Mouse (Mus musculus): ENCODE data around the gene Srsf7.
A peak's percentile ranks its signal among the peaks of the same experiment; 100 is the strongest.
"Not testable (repeated sequence)": the region's sequence is repeated elsewhere in the genome, so short reads cannot be mapped to it uniquely, and the experiment has no call there.

Gene Srsf7

GRCm38 (mm10) chr17:80206671-80207581, at the start of gene Srsf7, which contains the start of gene Ttc39d:
Gene Srsf7 (minus strand): TSS chr17:80207307.
Gene Ttc39d (plus strand): TSS chr17:80207460.
- peak; percentile 95 for DNase-seq (ENCODE audit: low read depth)

- DNase-seq (ENCODE audit: low read depth), result no peak
Measured at GRCm38 (mm10) chr17:80255208-80255607, 48.1 kb upstream of the Srsf7 start.

GRCm38 (mm10) chr17:80254421-80254820, 47.3 kb upstream of the Srsf7 start:
- no peak for DNase-seq (ENCODE audit: low read depth)

- no peak for DNase-seq (ENCODE audit: low read depth)
Measured at GRCm38 (mm10) chr17:80252757-80253525, 45.8 kb upstream of the Srsf7 start.

- no peak for DNase-seq (ENCODE audit: low read depth)
Measured at GRCm38 (mm10) chr17:80243116-80243515, 36.0 kb upstream of the Srsf7 start.

GRCm38 (mm10) chr17:80241594-80241993, 34.5 kb upstream of the Srsf7 start:
- DNase-seq (ENCODE audit: low read depth), result no peak

- no peak for DNase-seq (ENCODE audit: low read depth)
Measured at GRCm38 (mm10) chr17:80237475-80237874, 30.4 kb upstream of the Srsf7 start.

GRCm38 (mm10) chr17:80236805-80237204, 29.7 kb upstream of the Srsf7 start:
- DNase-seq (ENCODE audit: low read depth), result no peak

GRCm38 (mm10) chr17:80235477-80235876, 28.4 kb upstream of the Srsf7 start:
- DNase-seq (ENCODE audit: low read depth), result no peak

- DNase-seq (ENCODE audit: low read depth), result no peak
Measured at GRCm38 (mm10) chr17:80234376-80234775, 27.3 kb upstream of the Srsf7 start.

- DNase-seq (ENCODE audit: low read depth), result peak; percentile 2
Measured at GRCm38 (mm10) chr17:80233844-80234243, 26.7 kb upstream of the Srsf7 start.

GRCm38 (mm10) chr17:80229396-80229795, 22.3 kb upstream of the Srsf7 start:
- no peak for DNase-seq (ENCODE audit: low read depth)

GRCm38 (mm10) chr17:80225142-80225541, 18.0 kb upstream of the Srsf7 start:
- DNase-seq (ENCODE audit: low read depth), result peak; percentile 37

GRCm38 (mm10) chr17:80224326-80225116, 17.4 kb upstream of the Srsf7 start, which contains the start of gene Gemin6:
Gene Gemin6 (plus strand): TSS chr17:80224441.
- DNase-seq (ENCODE audit: low read depth), result peak; percentile 88

- DNase-seq (ENCODE audit: low read depth), result no peak
Measured at GRCm38 (mm10) chr17:80223829-80224228, 16.7 kb upstream of the Srsf7 start.

- DNase-seq (ENCODE audit: low read depth), result peak; percentile 29
Measured at GRCm38 (mm10) chr17:80221890-80222628, 15.0 kb upstream of the Srsf7 start.

GRCm38 (mm10) chr17:80221202-80221601, 14.1 kb upstream of the Srsf7 start:
- DNase-seq (ENCODE audit: low read depth), result no peak

- no peak for DNase-seq (ENCODE audit: low read depth)
Measured at GRCm38 (mm10) chr17:80220131-80220530, 13.0 kb upstream of the Srsf7 start.

GRCm38 (mm10) chr17:80213998-80214397, 6.9 kb upstream of the Srsf7 start:
- not testable (repeated sequence) for DNase-seq (ENCODE audit: low read depth)

GRCm38 (mm10) chr17:80206301-80206670, 821 bp downstream of the Srsf7 start:
- peak; percentile 16 for DNase-seq (ENCODE audit: low read depth)

GRCm38 (mm10) chr17:80205657-80206056, 1.4 kb downstream of the Srsf7 start:
- DNase-seq (ENCODE audit: low read depth), result no peak
